Mouse (Mus musculus): ENCODE measurements around the gene Hpd.

GRCm38 (mm10) chr5:123229296-123229695, 46.8 kb upstream of the Hpd start:
- TF ChIP-seq ELF1 (IDR thresholded peaks at IDR 0.05; ENCODE audit: low read depth, low read length) (no peak), MAZ (IDR thresholded peaks at IDR 0.05; ENCODE audit: low read depth, low read length) (no peak), JUND (conservative IDR thresholded peaks at IDR 0.05; ENCODE audit: low read depth, low read length) (no peak), MEF2A (IDR thresholded peaks at IDR 0.05; ENCODE audit: borderline replicate concordance, low read depth, low read length) (no peak), POLR2A (IDR thresholded peaks at IDR 0.05; ENCODE audit: low read depth, low read length) (no peak), BHLHE40 (IDR thresholded peaks at IDR 0.05; ENCODE audit: low read depth, low read length) (no peak), ETS1 (conservative IDR thresholded peaks at IDR 0.05; ENCODE audit: low read depth, low read length) (no peak), USF1 (IDR thresholded peaks at IDR 0.05; ENCODE audit: low read depth, low read length) (no peak), MAX (IDR thresholded peaks at IDR 0.05; ENCODE audit: low read length) (no peak), EP300 (IDR thresholded peaks at IDR 0.05; ENCODE audit: low read length) (no peak), CTCF (conservative IDR thresholded peaks at IDR 0.05 in 1 of 2, IDR thresholded peaks at IDR 0.05 in 1 of 2; ENCODE audit: low read depth in 2 of 2, low read length in 2 of 2) (no peak)

Measured in CH12.LX (cell line).